Mouse (Mus musculus): ENCODE data around the gene Cit.

Cit gene

DNA sequence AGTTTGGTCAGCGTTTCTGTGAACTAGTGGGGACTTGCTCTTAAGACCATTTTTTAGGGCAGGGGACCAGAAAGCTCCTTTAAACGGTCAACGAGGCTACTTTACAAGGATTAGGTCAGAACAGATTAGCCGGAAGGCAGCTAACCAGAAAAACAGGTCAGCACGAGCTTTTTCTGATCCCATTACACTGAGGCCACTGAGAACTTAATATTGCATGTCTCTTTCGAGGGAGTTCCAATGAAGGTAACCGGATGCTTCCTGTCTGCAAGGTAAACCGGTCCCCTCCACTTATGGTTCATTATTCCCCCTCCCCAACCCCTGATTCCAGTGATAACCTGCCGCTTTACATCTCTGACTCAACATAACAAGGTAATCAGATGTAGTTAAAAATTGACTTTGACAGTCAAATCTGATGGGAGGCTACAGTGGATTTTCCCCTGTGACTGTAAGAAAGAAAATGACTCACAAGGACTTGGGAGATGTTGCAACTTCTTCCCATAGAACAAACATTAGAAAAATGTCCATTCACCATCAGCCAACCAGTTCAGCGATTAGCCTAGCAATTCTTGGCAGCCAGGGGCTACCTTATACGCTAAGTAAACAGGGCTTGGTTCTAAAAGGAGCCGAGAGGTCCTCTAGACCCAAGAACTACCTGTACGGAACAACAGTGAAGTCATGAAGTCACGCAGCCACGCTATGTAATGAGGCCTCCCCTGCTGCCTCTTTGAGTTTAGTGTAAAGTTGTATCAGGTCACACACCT is 164.2 kb downstream of the Cit start:
- no peak for DNase-seq (ENCODE audit: low read depth, low spot score)

- DNase-seq (ENCODE audit: low read depth, low spot score), result no peak
Observed at GRCm38 (mm10) chr5:116009884-116010627, 165.0 kb downstream of the Cit start.

DNA sequence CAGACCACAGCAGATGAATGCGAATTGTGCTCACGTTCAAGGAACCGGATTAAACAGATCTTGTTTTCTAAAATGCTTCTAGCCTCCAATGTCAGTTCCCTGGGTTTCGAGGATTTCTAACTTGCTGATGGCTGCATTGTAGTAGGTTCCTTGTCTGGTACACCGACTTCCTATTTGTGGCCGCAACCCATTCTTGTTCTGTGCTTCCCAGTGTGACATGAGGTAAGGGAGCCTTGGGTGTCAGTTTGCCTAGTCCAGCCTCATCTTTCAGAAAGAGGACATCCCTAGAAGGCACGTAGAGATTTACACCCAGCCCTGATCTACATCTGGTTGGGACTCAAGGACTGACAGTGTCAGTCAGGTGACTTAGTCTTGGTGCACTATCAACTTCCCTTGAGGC is 166.6 kb downstream of the Cit start:
- DNase-seq (ENCODE audit: low read depth, low spot score), result no peak

DNA sequence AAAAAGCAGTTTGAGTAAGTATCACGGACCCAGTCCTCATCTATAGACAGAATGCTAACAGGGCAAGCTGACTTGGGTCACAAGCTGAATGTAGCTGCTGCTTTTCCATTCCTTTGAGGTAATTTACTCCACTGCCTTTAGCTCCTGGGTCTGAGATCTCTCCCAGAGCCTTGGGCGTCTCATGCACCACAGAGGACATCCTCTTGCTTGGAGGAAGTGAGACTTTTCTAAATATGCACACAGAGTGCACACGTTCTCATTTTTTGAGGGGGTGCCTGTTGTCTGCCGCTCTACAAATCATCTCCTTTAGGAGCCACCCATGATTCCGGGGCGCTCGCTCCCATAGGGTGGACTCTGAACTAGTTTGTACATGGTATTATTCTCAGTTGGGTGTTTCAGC is 167.4 kb downstream of the Cit start:
- DNase-seq (ENCODE audit: low read depth, low spot score), result no peak

DNA sequence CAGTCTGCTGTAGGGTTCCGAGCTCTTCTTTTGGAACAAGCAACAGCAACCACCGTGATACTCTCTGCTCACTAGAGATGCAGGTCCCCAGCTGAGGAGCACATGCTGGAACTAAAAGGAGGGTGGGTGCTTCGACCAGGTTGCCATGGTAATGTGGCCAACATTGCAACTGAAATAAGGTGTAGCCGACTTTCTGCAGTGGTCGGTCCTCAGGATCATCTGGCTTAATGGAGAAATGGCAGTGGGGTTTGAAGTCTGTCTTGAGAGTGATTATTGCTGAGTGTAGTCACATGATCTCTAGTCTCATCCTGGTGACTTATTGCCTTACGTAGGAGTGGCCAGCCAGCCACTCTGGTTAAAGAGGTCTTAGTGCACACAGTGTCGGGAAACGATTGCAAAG is 168.7 kb downstream of the Cit start:
- no peak for DNase-seq (ENCODE audit: low read depth, low spot score)

GRCm38 (mm10) chr5:116014237-116014636 is 169.2 kb downstream of the Cit start:
- peak; percentile 44 for DNase-seq (ENCODE audit: low read depth, low spot score)

DNA sequence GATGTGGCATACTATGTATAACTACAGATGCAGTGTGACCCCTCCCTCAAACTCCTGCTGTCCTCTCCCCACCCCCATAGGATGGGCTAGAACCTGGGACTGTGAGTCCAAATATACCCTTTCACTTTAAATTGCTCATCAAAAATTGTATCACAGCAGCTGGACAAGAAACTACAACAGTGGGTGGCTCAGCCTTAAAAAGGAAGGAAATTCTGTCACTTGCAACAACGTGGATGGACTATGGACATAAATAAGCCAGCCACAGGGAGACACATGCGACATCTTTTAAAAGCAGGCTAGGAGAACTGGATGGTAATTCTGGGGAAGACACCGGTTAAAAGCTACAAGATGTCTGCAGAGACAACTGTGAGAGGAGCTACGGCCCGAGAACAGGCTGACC is 171.5 kb downstream of the Cit start:
- DNase-seq (ENCODE audit: low read depth, low spot score), result no peak

GRCm38 (mm10) chr5:116017391-116017790 is 172.3 kb downstream of the Cit start:
- DNase-seq (ENCODE audit: low read depth, low spot score), result no peak

DNA sequence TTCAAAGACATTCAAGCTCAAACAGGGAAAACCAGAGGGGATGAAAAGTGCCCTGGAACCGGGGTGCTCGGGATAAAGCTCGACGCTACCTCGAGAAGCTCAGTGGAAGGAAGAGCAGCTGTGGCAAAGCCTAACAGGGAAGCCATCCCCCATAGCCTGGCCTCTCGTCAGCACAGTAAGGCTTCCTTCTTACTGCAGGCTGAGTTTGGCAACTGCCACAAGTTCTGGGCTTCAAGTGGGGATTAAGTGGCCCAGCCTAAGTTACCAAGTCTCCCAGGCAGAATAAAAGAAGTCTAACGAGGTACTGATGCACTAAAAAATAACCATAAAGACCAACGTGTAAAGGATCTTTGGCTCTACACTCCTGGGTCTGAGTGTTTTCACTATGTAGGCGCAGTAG is 173.1 kb downstream of the Cit start:
- no peak for DNase-seq (ENCODE audit: low read depth, low spot score)

GRCm38 (mm10) chr5:116018784-116019183 is 173.7 kb downstream of the Cit start:
- no peak for DNase-seq (ENCODE audit: low read depth, low spot score)

DNA sequence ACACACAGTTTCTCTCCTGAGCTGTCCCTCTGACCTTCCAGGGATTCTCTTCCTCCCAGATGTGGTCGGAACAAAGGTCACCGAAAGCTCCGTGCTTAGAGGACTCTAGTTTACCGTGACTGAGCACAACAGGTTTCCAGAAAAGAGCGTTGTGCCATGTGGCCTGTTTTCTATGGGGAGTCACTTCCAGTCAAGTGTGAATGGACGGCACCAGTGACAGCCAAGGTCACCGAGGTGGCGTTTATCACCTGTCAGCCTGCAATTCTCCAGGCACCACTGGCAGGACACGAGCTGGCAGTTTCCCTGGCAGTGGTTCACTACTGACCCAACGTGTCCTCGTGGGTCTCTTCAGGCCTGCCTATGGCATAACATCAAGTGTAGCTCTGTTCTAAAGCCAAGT is 174.3 kb downstream of the Cit start:
- no peak for DNase-seq (ENCODE audit: low read depth, low spot score)

GRCm38 (mm10) chr5:116021552-116021951 is 176.5 kb downstream of the Cit start:
- DNase-seq (ENCODE audit: low read depth, low spot score), result no peak

DNA sequence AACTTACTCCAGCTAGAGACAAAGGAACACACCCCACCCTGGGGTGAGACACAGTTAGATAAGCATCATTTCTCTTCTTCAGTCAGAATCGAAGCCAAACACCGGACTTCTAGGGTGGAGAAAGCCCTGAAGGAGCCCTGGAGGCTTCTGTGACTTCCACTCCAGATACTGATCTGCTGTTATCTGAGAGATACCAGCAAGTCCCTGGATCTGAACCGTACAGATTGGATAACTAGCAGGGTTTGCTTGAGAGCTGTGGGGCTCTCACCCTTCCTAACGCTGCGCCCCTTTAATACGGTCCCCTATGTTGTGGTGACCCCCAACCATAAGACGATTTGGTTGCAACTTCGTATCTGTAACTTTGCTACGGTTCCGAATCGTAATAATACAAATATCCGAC is 177.1 kb downstream of the Cit start:
- DNase-seq (ENCODE audit: low read depth, low spot score), result no peak

DNA sequence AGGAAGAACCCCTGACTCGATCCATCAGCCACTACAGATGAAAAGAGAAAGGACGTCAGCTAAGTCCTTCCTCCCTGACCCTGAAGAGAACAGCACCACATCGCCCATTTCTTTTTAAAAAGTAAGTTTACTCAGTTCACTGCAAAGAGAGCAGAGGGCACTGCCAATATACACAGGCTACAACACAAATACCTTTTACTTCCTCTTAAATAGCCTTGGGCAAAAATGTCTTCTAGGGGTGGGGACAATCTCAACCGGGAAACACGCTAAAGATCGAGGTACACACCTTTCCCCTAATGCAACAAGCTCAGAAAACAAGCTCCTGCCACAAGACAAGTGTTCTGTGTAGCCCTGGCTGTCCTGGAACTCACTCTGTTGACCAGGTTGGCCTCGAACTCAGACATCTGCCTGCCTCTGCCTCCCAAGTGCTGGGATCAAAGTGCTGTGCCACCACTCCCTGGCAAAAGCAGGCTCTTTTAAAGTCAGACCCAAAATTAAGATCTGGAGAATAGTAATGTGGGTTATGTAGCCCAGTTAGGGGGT is 177.7 kb downstream of the Cit start:
- DNase-seq (ENCODE audit: low read depth, low spot score), result no peak

DNA sequence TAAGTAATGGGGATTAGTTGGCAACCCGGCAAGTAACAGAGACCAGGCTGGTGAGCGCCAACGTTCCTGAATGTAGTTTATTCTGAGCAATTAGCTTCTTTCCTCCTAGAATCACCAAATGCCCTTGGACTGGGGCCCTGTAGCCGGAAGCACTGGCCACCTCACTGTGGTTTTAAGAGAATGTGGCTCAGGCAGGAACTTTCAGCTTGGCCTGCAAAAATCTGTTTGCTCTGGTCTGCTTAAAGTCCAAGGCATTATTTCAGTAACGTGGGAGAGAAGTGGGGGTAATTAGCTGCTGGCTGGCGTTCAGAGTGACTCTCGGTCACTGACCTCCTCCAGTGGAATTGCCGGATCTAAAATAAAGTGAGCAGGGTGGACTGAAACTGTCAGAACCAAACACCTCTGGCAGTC is 178.2 kb downstream of the Cit start:
- no peak for DNase-seq (ENCODE audit: low read depth, low spot score)

DNA sequence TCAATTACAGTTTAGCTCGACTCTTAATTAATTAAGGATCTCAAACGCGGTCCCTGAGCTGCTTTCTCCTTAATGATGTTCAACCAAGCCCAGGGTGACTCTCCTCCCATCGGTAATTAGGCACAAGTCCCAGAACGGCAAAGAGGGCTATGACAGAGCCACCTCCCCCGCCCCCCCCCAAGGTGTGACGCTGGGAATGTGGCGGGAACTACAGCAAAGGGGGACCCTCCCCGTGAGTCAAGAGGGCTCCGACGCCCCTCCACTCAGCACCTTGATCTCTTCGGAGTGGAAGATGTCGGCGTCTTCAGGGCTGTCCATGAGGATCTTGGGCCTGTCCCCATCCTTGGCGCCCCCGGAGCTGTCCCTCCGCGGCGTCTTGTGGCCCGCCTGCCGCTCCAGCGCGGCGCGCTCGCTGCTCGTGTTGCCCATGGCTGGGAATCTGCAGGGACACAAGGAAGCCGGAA is 178.8 kb downstream of the Cit start:
- DNase-seq (ENCODE audit: low read depth, low spot score), result no peak

GRCm38 (mm10) chr5:116024327-116024739 is 179.3 kb downstream of the Cit start, which contains the start of gene Prkab1:
Gene Prkab1, minus strand, starts transcription at chr5:116024508.
- peak; percentile 99 for DNase-seq (ENCODE audit: low read depth, low spot score)

DNA sequence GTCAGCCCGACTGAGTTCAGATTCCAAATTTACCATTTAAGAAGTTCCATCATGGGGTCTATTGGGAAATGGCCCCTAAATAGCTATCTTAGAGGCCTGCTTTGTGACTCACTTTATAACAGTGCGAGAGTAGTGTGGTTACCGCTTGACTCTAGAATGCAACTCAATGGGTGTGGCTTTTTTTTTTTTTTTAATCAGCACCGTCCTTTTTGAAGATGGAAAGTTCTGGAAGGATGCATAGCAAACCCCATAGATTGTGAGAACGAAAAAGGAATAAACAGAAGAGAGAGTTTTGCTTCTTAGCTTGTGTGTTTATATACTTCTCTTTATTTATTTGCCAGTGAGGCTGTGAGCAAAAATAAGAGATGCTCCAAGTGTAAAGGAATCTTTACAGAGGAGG is 181.0 kb downstream of the Cit start:
- no peak for DNase-seq (ENCODE audit: low read depth, low spot score)

DNA sequence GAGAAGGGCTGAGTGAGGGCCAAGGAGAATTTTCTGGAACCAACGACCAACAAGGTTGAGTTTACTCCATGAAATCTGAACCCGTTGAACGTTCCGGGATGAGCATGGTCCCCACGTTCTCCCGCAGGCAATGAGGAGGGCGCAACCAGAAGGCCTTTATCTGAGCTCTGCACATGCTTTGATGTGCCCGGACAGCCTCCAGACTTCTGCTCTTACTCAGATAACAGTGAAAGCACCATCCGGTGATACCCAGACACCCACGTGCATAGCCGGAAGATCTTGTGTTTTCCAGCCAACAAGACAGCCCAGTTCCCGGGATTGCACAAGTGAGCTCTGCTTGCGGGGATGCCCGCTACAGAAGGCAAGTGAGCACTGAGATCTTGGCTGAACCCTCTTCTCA is 181.5 kb downstream of the Cit start:
- no peak for DNase-seq (ENCODE audit: low read depth, low spot score)

DNA sequence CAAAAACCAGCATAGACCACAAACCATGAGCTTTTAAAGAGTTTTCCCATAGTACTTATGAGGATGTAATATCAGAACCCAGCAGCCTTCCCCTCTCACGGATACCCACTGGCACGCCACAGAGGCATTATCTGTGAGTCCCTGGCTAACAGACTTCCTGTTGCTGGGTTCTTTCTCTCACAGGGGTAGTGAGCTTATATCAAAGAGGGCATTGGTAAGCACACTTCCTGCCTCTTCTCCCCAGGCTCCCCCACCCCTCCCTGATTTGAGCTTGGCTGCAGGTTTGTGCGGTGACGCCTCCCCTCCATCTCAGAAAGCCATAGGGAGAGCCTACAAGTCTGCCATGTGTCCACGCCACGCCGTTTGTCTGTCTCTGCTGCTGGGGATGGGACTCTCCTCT is 184.0 kb downstream of the Cit start:
- no peak for DNase-seq (ENCODE audit: low read depth, low spot score)

- peak; percentile 66 for DNase-seq (ENCODE audit: low read depth, low spot score)
Observed at GRCm38 (mm10) chr5:116030566-116031189, 185.6 kb downstream of the Cit start.

DNA sequence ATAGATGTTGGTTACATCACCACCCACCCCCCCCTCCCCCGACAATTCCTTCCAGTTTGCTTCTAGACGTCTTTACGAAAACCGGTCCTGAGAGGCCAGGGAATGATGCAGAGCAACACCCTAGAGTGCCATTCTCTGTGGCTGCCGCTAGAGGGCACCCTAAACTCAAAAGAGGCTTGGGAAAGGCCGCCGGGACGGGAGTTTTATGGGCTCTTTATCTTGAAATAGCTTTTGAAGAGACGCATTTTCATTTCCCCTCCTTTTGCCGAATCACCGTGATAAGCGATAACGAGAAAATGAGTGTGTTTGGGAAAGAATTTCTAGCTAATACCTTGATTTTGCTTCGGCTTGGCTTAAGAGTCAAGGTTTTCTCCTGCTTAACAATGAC is 186.1 kb downstream of the Cit start:
- peak; percentile 87 for DNase-seq (ENCODE audit: low read depth, low spot score)
